Mouse (Mus musculus): ENCODE measurements around the gene Foxp4.

- TF ChIP-seq CTCF (IDR thresholded peaks at IDR 0.05; ENCODE audit: low read depth) = no peak
- TF ChIP-seq EP300 (optimal IDR thresholded peaks at IDR 0.05) = no peak
These were observed 91.9 kb downstream of the Foxp4 start for GRCm38 (mm10) chr17:47832501-47833028.
